ENCODE assay signal across 8 mouse cellular contexts in the genomic region with DNA sequence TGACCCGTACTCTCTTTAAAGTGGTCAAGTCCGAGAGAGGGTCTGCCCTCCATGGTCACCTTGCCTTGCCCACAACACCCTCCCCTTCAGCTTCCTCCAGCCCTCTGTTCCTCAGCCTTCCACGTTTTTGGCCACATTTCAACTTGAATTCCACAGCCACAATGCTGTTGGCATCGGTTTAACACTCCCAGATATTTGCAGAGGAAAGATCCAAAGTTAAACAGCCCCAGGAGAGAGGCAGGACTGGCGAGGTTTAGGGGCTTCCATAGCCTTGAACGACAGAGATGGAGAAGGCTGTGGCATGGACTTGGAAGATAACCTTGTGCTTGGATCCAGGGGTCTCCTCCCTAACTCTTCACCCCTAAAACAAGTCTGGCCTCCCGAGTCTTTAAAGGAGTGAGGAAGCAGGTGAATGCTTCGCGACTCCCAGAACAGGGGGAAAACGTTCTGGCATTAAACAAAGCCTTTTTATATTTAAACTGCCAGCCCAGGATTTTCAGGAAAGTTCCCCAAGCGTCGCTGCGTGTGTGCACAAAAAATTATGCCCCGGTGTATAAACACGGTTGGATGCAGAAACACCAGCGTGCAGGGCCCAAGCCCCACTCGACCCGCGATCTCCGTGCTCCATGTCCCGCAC. TPM values are rescaled to one million over a fixed set of nuclear protein-coding genes. Genes with fewer than 3 reads are reported as not detected.
A peak's percentile ranks its signal among the peaks of the same experiment; 100 is the strongest.
DNase-seq lines count a peak whose midpoint lies in the region; ATAC-seq lines count a peak whose summit lies in the region.

No protein-coding gene starts in this region.

- peak overlapping the region; percentile 86 for H3K27ac ChIP-seq in embryonic facial prominence, embryonic 10.5 days (replicated peaks)
- peak overlapping the region; percentile 54; the same call in 1 of the 2 replicates for H3K27ac ChIP-seq in hindbrain, embryonic 16.5 days (ENCODE audit: low read depth, low read length)
- peak overlapping the region; percentile 77 for H3K27ac ChIP-seq in midbrain, embryonic 10.5 days (replicated peaks)

- H3K27me3 ChIP-seq in embryonic facial prominence, embryonic 10.5 days (replicated peaks; ENCODE audit: low read depth, poor library complexity, severe bottlenecking), result peaks cover 20% of the 10 kb centered on the region
- H3K27me3 ChIP-seq in hindbrain, embryonic 16.5 days (replicated peaks; ENCODE audit: control insufficient read depth, insufficient read depth, low read length), result no peaks in the 10 kb centered on the region; the same call in 1 of the 2 replicates
- peaks cover 46% of the 10 kb centered on the region for H3K27me3 ChIP-seq in midbrain, embryonic 10.5 days (ENCODE audit: low read depth, poor library complexity, severe bottlenecking)

- H3K9ac ChIP-seq in hindbrain, embryonic 16.5 days (ENCODE audit: low read depth, low read length), result peak overlapping the region; percentile 58

- peak overlapping the region; percentile 54 for H3K4me3 ChIP-seq in embryonic facial prominence, embryonic 10.5 days
- peak overlapping the region; percentile 30 for H3K4me3 ChIP-seq in hindbrain, embryonic 16.5 days (ENCODE audit: low read length)
- H3K4me3 ChIP-seq in midbrain, embryonic 10.5 days, result peak overlapping the region; percentile 44

- peak; percentile 25 for DNase-seq in heart, adult 18-20 months
- DNase-seq in heart, postnatal 25 days (ENCODE audit: low spot score), result no peak
- DNase-seq in embryonic facial prominence, embryonic 10.5 days (ENCODE audit: low spot score), result no peak
- no peak for DNase-seq in midbrain, embryonic 10.5 days (ENCODE audit: low spot score)
- no peak for DNase-seq in left cerebral cortex, adult 8-10 months (ENCODE audit: low spot score in 2 of 2)
- DNase-seq in right cerebral cortex, postnatal 36 days (ENCODE audit: low spot score in 2 of 2), result no peak

- intact Hi-C loops in heart, postnatal 25 days (cut with DNase I), result no loop called here

- no peak for ATAC-seq in hindbrain, embryonic 16.5 days
- ATAC-seq in activated CD4-positive, CD25-positive, alpha-beta regulatory T cell, adult 4 months, result no peak

- H3K9me3 ChIP-seq in embryonic facial prominence, embryonic 10.5 days, result no peaks in the 10 kb centered on the region
- H3K9me3 ChIP-seq in hindbrain, embryonic 16.5 days (ENCODE audit: control insufficient read depth, low read length), result no peaks in the 10 kb centered on the region
- H3K9me3 ChIP-seq in midbrain, embryonic 10.5 days (replicated peaks), result no peaks in the 10 kb centered on the region

- H3K4me2 ChIP-seq in hindbrain, embryonic 16.5 days (ENCODE audit: low read length), result peak overlapping the region; percentile 68

- H3K4me1 ChIP-seq in embryonic facial prominence, embryonic 10.5 days, result peaks cover 33% of the 10 kb centered on the region
- peaks cover 12% of the 10 kb centered on the region for H3K4me1 ChIP-seq in hindbrain, embryonic 16.5 days (ENCODE audit: control insufficient read depth, insufficient read depth, low read depth, low read length)
- H3K4me1 ChIP-seq in midbrain, embryonic 10.5 days, result peaks cover 37% of the 10 kb centered on the region

- 6% methylated on average over 21 of the region's 21 CpGs for WGBS in embryonic facial prominence, embryonic 10.5 days
- 9% methylated on average over 21 of the region's 21 CpGs for WGBS in hindbrain, embryonic 16.5 days
- WGBS in midbrain, embryonic 10.5 days, result 7% methylated on average over 21 of the region's 21 CpGs

- no peaks in the 10 kb centered on the region for H3K36me3 ChIP-seq in embryonic facial prominence, embryonic 10.5 days (replicated peaks)
- no peaks in the 10 kb centered on the region for H3K36me3 ChIP-seq in hindbrain, embryonic 16.5 days (ENCODE audit: control insufficient read depth, insufficient read depth, low read length)
- no peaks in the 10 kb centered on the region for H3K36me3 ChIP-seq in midbrain, embryonic 10.5 days

RNA-seq across cellular contexts. Expression of gene Zfp423, which starts 14.8 kb away (rescaled TPM):
- total RNA-seq in heart, adult 18-20 months (2021), result 1 to 10 TPM; 3.6 to 4.9 TPM
- 1 to 10 TPM; 6.1 to 6.7 TPM for total RNA-seq in heart, postnatal 25 days (2021)
- 22.0 and 23.4 TPM in 2 replicates for polyA plus RNA-seq in embryonic facial prominence, embryonic 10.5 days (2016; fragmentation: Nextera tagmentation; extraction: Ambion mirVana)
- 21.6 and 26.4 TPM in 2 replicates for polyA plus RNA-seq in hindbrain, embryonic 16.5 days (2015; fragmentation: Nextera tagmentation; extraction: Ambion mirVana)
- polyA plus RNA-seq in midbrain, embryonic 10.5 days (2016; fragmentation: Nextera tagmentation; extraction: Ambion mirVana), result 24.8 and 29.7 TPM in 2 replicates
- total RNA-seq in left cerebral cortex, adult 8-10 months (2022), result 10 to 100 TPM; 30.7 to 35.6 (median 33.9) TPM
- not detected for polyA plus RNA-seq in activated CD4-positive, CD25-positive, alpha-beta regulatory T cell, adult 4 months (2017; shearing (Covaris generic))

Comparison
In these comparisons a context has a peak if more than half of its experiments do, and no peak if none do; other contexts are left out.
1. DNase-seq: peak in heart, adult 18-20 months (2 of 2); none in heart, postnatal 25 days (single experiment), embryonic facial prominence, embryonic 10.5 days (single experiment), midbrain, embryonic 10.5 days (single experiment), left cerebral cortex, adult 8-10 months (0 of 2) and right cerebral cortex, postnatal 36 days (0 of 2).
2. RNA of gene Zfp423, which starts 14.8 kb away (polyA plus RNA-seq): 24.8 to 29.7 TPM in midbrain, embryonic 10.5 days, 22.0 to 23.4 TPM in embryonic facial prominence, embryonic 10.5 days and 21.6 to 26.4 TPM in hindbrain, embryonic 16.5 days; not detected in activated CD4-positive, CD25-positive, alpha-beta regulatory T cell, adult 4 months; every median in the first group is over 10 times any median in the second.
3. Peak in every context shown above with its lines, with median percentiles within 50 percentile points of each other: H3K27ac ChIP-seq and H3K4me3 ChIP-seq.